Mouse (Mus musculus): ENCODE measurements around the gene Cyth2. TPM values are rescaled to one million over a fixed set of nuclear protein-coding genes. Genes with fewer than 3 reads are reported as not detected.
A peak's percentile ranks its signal among the peaks of the same experiment; 100 is the strongest.

The Cyth2 gene
- total and polyA plus RNA-seq, 3 experiments, result 18.5 to 85.5 (median 40.9) TPM

DNA sequence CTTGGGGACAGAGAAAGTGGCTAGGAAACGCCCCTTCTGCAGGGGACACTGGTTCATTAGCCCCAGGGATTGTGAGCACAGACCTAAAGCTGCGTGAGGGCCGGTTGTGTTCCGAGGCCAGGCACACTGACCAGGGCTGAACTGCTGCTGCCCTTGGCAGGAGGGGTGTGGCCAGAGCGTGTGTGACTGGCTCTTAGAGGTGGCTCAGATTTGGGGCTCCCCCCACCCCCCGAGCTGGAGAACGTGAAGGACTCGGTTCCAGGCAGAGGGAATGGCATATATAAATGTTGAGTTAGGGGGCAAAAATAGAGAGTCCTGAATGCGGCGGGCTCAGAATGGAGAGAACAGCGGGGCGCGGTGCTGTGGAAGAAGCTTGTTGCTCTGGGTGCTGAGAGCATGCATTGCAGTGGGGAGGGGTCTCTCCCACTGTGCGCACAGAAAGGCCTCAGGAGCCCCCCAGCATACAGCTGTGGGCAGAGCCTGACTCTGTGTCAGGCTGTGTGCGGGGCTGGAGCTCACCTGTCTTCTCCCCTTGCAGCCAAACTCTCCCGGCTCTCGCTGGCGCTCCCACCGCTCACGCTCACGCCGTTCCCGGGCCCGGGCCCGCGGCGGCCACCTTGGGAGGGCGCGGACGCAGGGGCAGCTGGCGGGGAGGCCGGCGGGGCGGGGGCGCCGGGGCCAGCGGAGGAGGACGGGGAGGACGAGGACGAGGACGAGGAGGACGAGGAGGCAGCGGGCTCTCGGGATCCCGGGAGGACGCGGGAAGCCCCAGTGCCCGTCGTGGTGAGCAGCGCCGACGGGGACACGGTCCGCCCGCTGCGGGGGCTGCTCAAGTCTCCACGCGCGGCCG is 16.5 kb downstream of the Cyth2 start:
- Histone ChIP-seq H3K4me3 (ENCODE audit: low read depth, low read length) (peak overlapping the region; percentile 65; the same call in 1 of the 2 replicates), H3K4me1 (ENCODE audit: insufficient read depth, low read depth, low read length) (peaks cover 30% of the 10 kb centered on the region), H3K9me3 (replicated peaks) (no peaks in the 10 kb centered on the region), H3K27me3 (ENCODE audit: insufficient read depth, low read length) (peaks cover 39% of the 10 kb centered on the region), H3K36me3 (replicated peaks) (no peaks in the 10 kb centered on the region)
- ATAC-seq (ENCODE audit: extremely low read depth, insufficient number of reproducible peaks, low FRiP score, poor library complexity, severe bottlenecking), result no peak
- TF ChIP-seq TAL1 (conservative IDR thresholded peaks at IDR 0.05; ENCODE audit: low read depth, low read length), result no peak
- DNase-seq (ENCODE audit: low spot score), result no peak

GRCm38 (mm10) chr7:45796950-45797349 is 17.4 kb downstream of the Cyth2 start:
- ATAC-seq (ENCODE audit: extremely low read depth, insufficient number of reproducible peaks, low FRiP score, poor library complexity, severe bottlenecking) (peak; percentile 8; the same call in 1 of the 2 replicates), DNase-seq (ENCODE audit: low spot score) (no peak)
- Histone ChIP-seq H3K27me3 (ENCODE audit: insufficient read depth, low read length) (peaks cover 37% of the 10 kb centered on the region), H3K36me3 (replicated peaks) (no peaks in the 10 kb centered on the region), H3K4me3 (ENCODE audit: low read depth, low read length) (no peak overlapping the region), H3K9me3 (replicated peaks) (no peaks in the 10 kb centered on the region), H3K4me1 (ENCODE audit: insufficient read depth, low read depth, low read length) (peaks cover 30% of the 10 kb centered on the region)
- no peak for TF ChIP-seq TAL1 (conservative IDR thresholded peaks at IDR 0.05; ENCODE audit: low read depth, low read length)
- TF ChIP-seq GATA1 (IDR thresholded peaks at IDR 0.05; ENCODE audit: borderline replicate concordance, low read length), result no peak
- TF ChIP-seq CTCF (IDR thresholded peaks at IDR 0.05; ENCODE audit: low read depth, low read length), result no peak

- no peaks in the 10 kb centered on the region for H3K9me3 ChIP-seq (replicated peaks)
- H3K4me3 ChIP-seq (ENCODE audit: low read depth, low read length), result no peak overlapping the region
- H3K36me3 ChIP-seq (replicated peaks), result no peaks in the 10 kb centered on the region
- ATAC-seq (ENCODE audit: extremely low read depth, insufficient number of reproducible peaks, low FRiP score, poor library complexity, severe bottlenecking), result no peak
- no peak for DNase-seq (ENCODE audit: low spot score)
- H3K27me3 ChIP-seq (ENCODE audit: insufficient read depth, low read length), result peaks cover 35% of the 10 kb centered on the region
- peaks cover 22% of the 10 kb centered on the region for H3K4me1 ChIP-seq (ENCODE audit: insufficient read depth, low read depth, low read length)
- TF ChIP-seq CTCF (IDR thresholded peaks at IDR 0.05; ENCODE audit: low read depth, low read length) (no peak), TAL1 (conservative IDR thresholded peaks at IDR 0.05; ENCODE audit: low read depth, low read length) (no peak), POLR2AphosphoS5 (IDR thresholded peaks at IDR 0.05; ENCODE audit: insufficient replicate concordance, low read depth, low read length) (no peak), GATA2 (IDR thresholded peaks at IDR 0.05; ENCODE audit: borderline replicate concordance, low read depth, low read length) (no peak), GATA1 (IDR thresholded peaks at IDR 0.05; ENCODE audit: borderline replicate concordance, low read length) (no peak)
Measured at GRCm38 (mm10) chr7:45794971-45795370, 19.4 kb downstream of the Cyth2 start.

DNA sequence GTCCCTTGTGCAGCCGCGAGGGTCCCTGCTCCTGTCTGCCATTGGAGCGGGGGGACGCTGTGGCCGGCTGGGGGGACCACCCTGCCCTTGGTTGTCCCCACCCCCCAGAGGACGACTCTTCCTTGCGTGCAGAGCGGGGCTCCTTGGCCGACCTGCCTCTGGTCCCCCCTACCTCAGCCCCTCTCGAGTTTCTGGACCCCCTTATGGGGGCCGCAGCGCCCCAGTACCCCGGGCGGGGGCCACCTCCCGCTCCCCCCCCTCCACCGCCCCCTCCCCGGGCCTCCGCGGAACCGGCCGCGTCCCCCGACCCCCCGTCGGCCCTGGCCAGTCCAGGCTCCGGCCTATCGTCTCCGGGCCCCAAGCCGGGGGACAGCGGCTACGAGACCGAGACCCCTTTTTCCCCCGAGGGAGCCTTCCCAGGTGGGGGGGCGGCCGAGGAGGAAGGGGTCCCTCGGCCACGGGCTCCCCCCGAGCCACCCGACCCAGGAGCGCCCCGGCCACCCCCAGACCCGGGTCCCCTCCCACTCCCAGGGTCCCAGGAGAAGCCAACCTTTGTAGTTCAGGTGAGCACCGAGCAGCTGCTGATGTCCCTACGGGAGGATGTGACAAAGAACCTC is 20.3 kb downstream of the Cyth2 start:
- H3K9me3 ChIP-seq (replicated peaks), result no peaks in the 10 kb centered on the region
- peaks cover 22% of the 10 kb centered on the region for H3K4me1 ChIP-seq (ENCODE audit: insufficient read depth, low read depth, low read length)
- no peak for ATAC-seq (ENCODE audit: extremely low read depth, insufficient number of reproducible peaks, low FRiP score, poor library complexity, severe bottlenecking)
- no peak overlapping the region for H3K4me3 ChIP-seq (ENCODE audit: low read depth, low read length)
- no peak for DNase-seq (ENCODE audit: low spot score)
- no peak for TF ChIP-seq GATA2 (IDR thresholded peaks at IDR 0.05; ENCODE audit: borderline replicate concordance, low read depth, low read length)
- no peak for TF ChIP-seq CTCF (IDR thresholded peaks at IDR 0.05; ENCODE audit: low read depth, low read length)
- no peak for TF ChIP-seq TAL1 (conservative IDR thresholded peaks at IDR 0.05; ENCODE audit: low read depth, low read length)
- TF ChIP-seq POLR2AphosphoS5 (IDR thresholded peaks at IDR 0.05; ENCODE audit: insufficient replicate concordance, low read depth, low read length), result no peak
- no peak for TF ChIP-seq GATA1 (IDR thresholded peaks at IDR 0.05; ENCODE audit: borderline replicate concordance, low read length)
- H3K27me3 ChIP-seq (ENCODE audit: insufficient read depth, low read length), result peaks cover 35% of the 10 kb centered on the region
- H3K36me3 ChIP-seq (replicated peaks), result no peaks in the 10 kb centered on the region

DNA sequence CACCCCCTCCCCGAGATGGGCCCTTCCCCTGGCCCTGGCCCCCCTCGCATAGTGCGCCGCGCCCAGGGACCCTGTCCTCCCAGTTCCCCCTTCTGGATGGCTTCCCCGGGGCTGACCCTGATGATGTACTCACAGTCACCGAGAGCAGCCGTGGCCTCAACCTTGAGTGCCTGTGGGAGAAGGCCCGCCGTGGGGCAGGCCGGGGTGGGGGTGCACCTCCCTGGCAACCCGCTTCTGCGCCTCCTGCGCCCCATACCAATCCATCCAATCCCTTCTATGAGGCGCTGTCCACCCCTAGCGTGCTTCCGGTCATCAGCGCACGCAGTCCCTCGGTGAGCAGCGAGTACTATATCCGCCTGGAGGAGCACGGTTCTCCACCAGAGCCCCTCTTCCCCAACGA is 21.1 kb downstream of the Cyth2 start:
- DNase-seq (ENCODE audit: low spot score) (no peak), ATAC-seq (ENCODE audit: extremely low read depth, insufficient number of reproducible peaks, low FRiP score, poor library complexity, severe bottlenecking) (no peak)
- peaks cover 15% of the 10 kb centered on the region for H3K4me1 ChIP-seq (ENCODE audit: insufficient read depth, low read depth, low read length)
- no peaks in the 10 kb centered on the region for H3K9me3 ChIP-seq (replicated peaks)
- H3K4me3 ChIP-seq (ENCODE audit: low read depth, low read length), result no peak overlapping the region
- H3K36me3 ChIP-seq (replicated peaks), result no peaks in the 10 kb centered on the region
- peaks cover 29% of the 10 kb centered on the region for H3K27me3 ChIP-seq (ENCODE audit: insufficient read depth, low read length)
- TF ChIP-seq CTCF (IDR thresholded peaks at IDR 0.05; ENCODE audit: low read depth, low read length) (no peak), TAL1 (conservative IDR thresholded peaks at IDR 0.05; ENCODE audit: low read depth, low read length) (no peak), GATA1 (IDR thresholded peaks at IDR 0.05; ENCODE audit: borderline replicate concordance, low read length) (no peak), GATA2 (IDR thresholded peaks at IDR 0.05; ENCODE audit: borderline replicate concordance, low read depth, low read length) (no peak), POLR2AphosphoS5 (IDR thresholded peaks at IDR 0.05; ENCODE audit: insufficient replicate concordance, low read depth, low read length) (no peak)

GRCm38 (mm10) chr7:45791756-45792490 is 22.5 kb downstream of the Cyth2 start:
- Histone ChIP-seq H3K9me3 (replicated peaks) (no peaks in the 10 kb centered on the region), H3K27me3 (ENCODE audit: insufficient read depth, low read length) (peaks cover 29% of the 10 kb centered on the region; the same call in 1 of the 2 replicates), H3K4me3 (ENCODE audit: low read depth, low read length) (no peak overlapping the region), H3K36me3 (replicated peaks) (no peaks in the 10 kb centered on the region), H3K4me1 (ENCODE audit: insufficient read depth, low read depth, low read length) (peaks cover 2% of the 10 kb centered on the region)
- DNase-seq (ENCODE audit: low spot score), result no peak
- TF ChIP-seq CTCF (IDR thresholded peaks at IDR 0.05; ENCODE audit: low read depth, low read length), result no peak
- no peak for ATAC-seq (ENCODE audit: extremely low read depth, insufficient number of reproducible peaks, low FRiP score, poor library complexity, severe bottlenecking)
